Mouse (Mus musculus) liver, embryonic 16.5 days (tissue): Measurements from ENCODE around the gene Traf3ip3. TPM values are rescaled to one million over a fixed set of nuclear protein-coding genes. Genes with fewer than 3 reads are reported as not detected.
A peak's percentile ranks its signal among the peaks of the same experiment; 100 is the strongest.

ENCODE experiments used
- ATAC-seq: fragments of 200-750 bp; cut with Nextera tagmentation; 2 replicates; pipeline ENCODE4 v1.8.0; 2017; ENCODE audit warnings: low read depth, mild to moderate bottlenecking, moderate number of reproducible peaks, moderate library complexity
- H3K27ac ChIP-seq: fragments of 300-500 bp; sonication (generic); 2 replicates; pipeline ENCODE4 v1.5.1; 2014; ENCODE audit warnings: mild to moderate bottlenecking, low read length
- H3K27me3 ChIP-seq: fragments of 300-500 bp; sonication (generic); 2 replicates; pipeline ENCODE4 v1.6.1; 2014; ENCODE audit warnings: low read depth, low read length, mixed read lengths; ENCODE audit not compliant: control insufficient read depth, insufficient read depth
- H3K36me3 ChIP-seq: fragments of 300-500 bp; sonication (generic); 2 replicates; pipeline ENCODE4 v1.6.1; 2014; ENCODE audit warnings: mild to moderate bottlenecking; ENCODE audit not compliant: control insufficient read depth, insufficient read depth
- H3K4me1 ChIP-seq: fragments of 300-500 bp; sonication (generic); 2 replicates; pipeline ENCODE4 v1.6.1; 2014; ENCODE audit warnings: low read depth, low read length, mixed read lengths; ENCODE audit not compliant: control insufficient read depth
- H3K4me2 ChIP-seq: fragments of 300-500 bp; sonication (generic); 2 replicates; pipeline ENCODE4 v1.6.1; 2014; ENCODE audit warnings: low read depth, low read length, mixed read lengths
- H3K4me3 ChIP-seq: fragments of 300-500 bp; sonication (generic); 2 replicates; pipeline ENCODE4 v1.5.1; 2014; ENCODE audit warnings: low read depth, mild to moderate bottlenecking, low read length
- H3K9ac ChIP-seq: fragments of 300-500 bp; sonication (generic); 2 replicates; pipeline ENCODE4 v1.6.1; 2014; ENCODE audit warnings: low read depth, low read length
- H3K9me3 ChIP-seq: fragments of 300-500 bp; sonication (generic); replicated peaks from 2 replicates; pipeline ENCODE4 v1.6.1; 2016; ENCODE audit warnings: low read length; ENCODE audit not compliant: control insufficient read depth
- WGBS: fragments of 180-500 bp; shearing (Covaris S2); extraction: QIAGEN DNeasy Blood & Tissue Kit; methylation state at CpG from one replicate; pipeline ENCODE4 v1.1.7; 2014; ENCODE audit not compliant: insufficient replicate concordance; 5-methylcytosine and 5-hydroxymethylcytosine counted together
- polyA plus RNA-seq: library from polyadenylated mRNA; unstranded; fragments of >200 nt; fragmentation: Nextera tagmentation; extraction: Ambion mirVana; gene quantifications from 2 replicates; pipeline ENCODE4 v1.2.1, GENCODE M21; 2015

Gene Traf3ip3
- polyA plus RNA-seq, 1 experiment from 2014 or later, result 9.4 TPM

GRCm38 (mm10) chr1:193144516-193144915 is 57.0 kb downstream of the Traf3ip3 start:
- no peak overlapping the region for H3K9ac ChIP-seq
- H3K9me3 ChIP-seq, result no peaks in the 10 kb centered on the region
- no peak for ATAC-seq
- no peaks in the 10 kb centered on the region for H3K4me1 ChIP-seq
- H3K4me3 ChIP-seq, result no peak overlapping the region
- no peaks in the 10 kb centered on the region for H3K27me3 ChIP-seq
- no peak overlapping the region for H3K4me2 ChIP-seq
- 63% methylated on average over 6 of the region's 6 CpGs for WGBS
- H3K36me3 ChIP-seq, result no peaks in the 10 kb centered on the region
- no peak overlapping the region for H3K27ac ChIP-seq

- Histone ChIP-seq H3K4me1 (no peaks in the 10 kb centered on the region), H3K9me3 (no peaks in the 10 kb centered on the region), H3K9ac (no peak overlapping the region), H3K4me3 (no peak overlapping the region), H3K36me3 (no peaks in the 10 kb centered on the region), H3K27me3 (no peaks in the 10 kb centered on the region), H3K4me2 (no peak overlapping the region), H3K27ac (no peak overlapping the region)
- WGBS, result 42% methylated on average over 8 of the region's 8 CpGs
- ATAC-seq, result no peak
Observed at GRCm38 (mm10) chr1:193142517-193143062, 58.9 kb downstream of the Traf3ip3 start.

GRCm38 (mm10) chr1:193141118-193141517 is 60.4 kb downstream of the Traf3ip3 start:
- Histone ChIP-seq H3K27ac (no peak overlapping the region), H3K36me3 (no peaks in the 10 kb centered on the region), H3K4me3 (no peak overlapping the region), H3K27me3 (no peaks in the 10 kb centered on the region), H3K4me1 (no peaks in the 10 kb centered on the region), H3K9ac (no peak overlapping the region), H3K4me2 (no peak overlapping the region), H3K9me3 (no peaks in the 10 kb centered on the region)
- 59% methylated on average over 7 of the region's 7 CpGs for WGBS
- ATAC-seq, result no peak

- no peak for ATAC-seq
- no peak overlapping the region for H3K4me2 ChIP-seq
- H3K4me1 ChIP-seq, result no peaks in the 10 kb centered on the region
- no peak overlapping the region for H3K9ac ChIP-seq
- 14% methylated on average over 3 of the region's 3 CpGs for WGBS
- H3K27ac ChIP-seq, result no peak overlapping the region
- no peaks in the 10 kb centered on the region for H3K36me3 ChIP-seq
- H3K9me3 ChIP-seq, result no peaks in the 10 kb centered on the region
- no peak overlapping the region for H3K4me3 ChIP-seq
- no peaks in the 10 kb centered on the region for H3K27me3 ChIP-seq
Observed at GRCm38 (mm10) chr1:193138669-193139068, 62.8 kb downstream of the Traf3ip3 start.

- no peak overlapping the region for H3K9ac ChIP-seq
- WGBS, result 31% methylated on average over 7 of the region's 7 CpGs
- H3K27me3 ChIP-seq, result no peaks in the 10 kb centered on the region
- no peaks in the 10 kb centered on the region for H3K4me1 ChIP-seq
- ATAC-seq, result no peak
- H3K36me3 ChIP-seq, result no peaks in the 10 kb centered on the region
- H3K4me3 ChIP-seq, result no peak overlapping the region
- H3K9me3 ChIP-seq, result no peaks in the 10 kb centered on the region
- no peak overlapping the region for H3K27ac ChIP-seq
- no peak overlapping the region for H3K4me2 ChIP-seq
Observed at GRCm38 (mm10) chr1:193138087-193138486, 63.4 kb downstream of the Traf3ip3 start.

- H3K27ac ChIP-seq, result no peak overlapping the region
- H3K4me1 ChIP-seq, result peaks cover 12% of the 10 kb centered on the region
- H3K27me3 ChIP-seq, result no peaks in the 10 kb centered on the region
- 51% methylated on average over 1 of the region's 1 CpGs for WGBS
- no peak for ATAC-seq
- H3K9me3 ChIP-seq, result no peaks in the 10 kb centered on the region
- H3K4me3 ChIP-seq, result no peak overlapping the region
- H3K9ac ChIP-seq, result no peak overlapping the region
- H3K4me2 ChIP-seq, result no peak overlapping the region
- H3K36me3 ChIP-seq, result no peaks in the 10 kb centered on the region
Observed at GRCm38 (mm10) chr1:193133726-193134125, 67.8 kb downstream of the Traf3ip3 start.

GRCm38 (mm10) chr1:193132385-193132784 is 69.1 kb downstream of the Traf3ip3 start:
- H3K27me3 ChIP-seq, result no peaks in the 10 kb centered on the region
- no peak overlapping the region for H3K9ac ChIP-seq
- H3K4me1 ChIP-seq, result peaks cover 12% of the 10 kb centered on the region
- H3K27ac ChIP-seq, result no peak overlapping the region
- H3K4me3 ChIP-seq, result no peak overlapping the region
- H3K4me2 ChIP-seq, result no peak overlapping the region
- no peak for ATAC-seq
- H3K36me3 ChIP-seq, result no peaks in the 10 kb centered on the region; the same call in 1 of the 2 replicates
- H3K9me3 ChIP-seq, result no peaks in the 10 kb centered on the region

- no peak overlapping the region for H3K4me2 ChIP-seq
- H3K27ac ChIP-seq, result no peak overlapping the region
- 59% methylated on average over 6 of the region's 6 CpGs for WGBS
Observed at GRCm38 (mm10) chr1:193131311-193131948, 70.1 kb downstream of the Traf3ip3 start.

GRCm38 (mm10) chr1:193130839-193131238 is 70.7 kb downstream of the Traf3ip3 start:
- no peaks in the 10 kb centered on the region for H3K9me3 ChIP-seq
- no peaks in the 10 kb centered on the region; the same call in 1 of the 2 replicates for H3K36me3 ChIP-seq
- no peak for ATAC-seq
- no peaks in the 10 kb centered on the region for H3K27me3 ChIP-seq
- no peak overlapping the region for H3K27ac ChIP-seq
- peak overlapping the region; percentile 47; the same call in 1 of the 2 replicates for H3K9ac ChIP-seq
- H3K4me3 ChIP-seq, result no peak overlapping the region; the same call in 1 of the 2 replicates
- peak overlapping the region; percentile 68 for H3K4me2 ChIP-seq
- 69% methylated on average over 8 of the region's 8 CpGs for WGBS
- H3K4me1 ChIP-seq, result peaks cover 12% of the 10 kb centered on the region

More at GRCm38 (mm10) chr1:193131311-193131948, 70.1 kb downstream of the Traf3ip3 start:
- no peaks in the 10 kb centered on the region; the same call in 1 of the 2 replicates for H3K36me3 ChIP-seq
- H3K4me3 ChIP-seq, result no peak overlapping the region
- no peak for ATAC-seq
- H3K9me3 ChIP-seq, result no peaks in the 10 kb centered on the region
- H3K4me1 ChIP-seq, result peaks cover 12% of the 10 kb centered on the region
- H3K27me3 ChIP-seq, result no peaks in the 10 kb centered on the region
- no peak overlapping the region for H3K9ac ChIP-seq
